ENCODE assay signal across 8 mouse cellular contexts in genomic region chr11:86992461-86992988, GRCm38 (mm10). TPM values are rescaled to one million over a fixed set of nuclear protein-coding genes. Genes with fewer than 3 reads are reported as not detected.
DNase-seq lines count a peak whose midpoint lies in the region; ATAC-seq lines count a peak whose summit lies in the region.

No protein-coding gene starts in this region.

- peak overlapping the region; percentile 88 for H3K4me2 ChIP-seq in limb, embryonic 15.5 days
- H3K4me2 ChIP-seq in stomach, embryonic 16.5 days (ENCODE audit: low read depth, low read length): peak overlapping the region; percentile 81

- H3K4me3 ChIP-seq in limb, embryonic 15.5 days: peak overlapping the region; percentile 98
- peak overlapping the region; percentile 93 for H3K4me3 ChIP-seq in stomach, embryonic 16.5 days (replicated peaks; ENCODE audit: low read length)

- peak overlapping the region; percentile 92 for H3K27ac ChIP-seq in limb, embryonic 15.5 days
- H3K27ac ChIP-seq in stomach, embryonic 16.5 days (ENCODE audit: low read length): peak overlapping the region; percentile 90; the same call in 1 of the 2 replicates

- ATAC-seq in limb, embryonic 15.5 days (ENCODE audit: insufficient number of reproducible peaks, low FRiP score, low TSS enrichment, low read depth): no peak
- ATAC-seq in stomach, embryonic 16.5 days (ENCODE audit: insufficient read depth, low FRiP score): no peak

- no peaks in the 10 kb centered on the region for H3K36me3 ChIP-seq in limb, embryonic 15.5 days
- no peaks in the 10 kb centered on the region for H3K36me3 ChIP-seq in stomach, embryonic 16.5 days (ENCODE audit: control insufficient read depth, insufficient read depth, low read length)

- no peaks in the 10 kb centered on the region for H3K27me3 ChIP-seq in limb, embryonic 15.5 days
- H3K27me3 ChIP-seq in stomach, embryonic 16.5 days (ENCODE audit: control insufficient read depth, insufficient read depth, low read length): no peaks in the 10 kb centered on the region

- peak; percentile 50 to 57 for DNase-seq in cerebellum, postnatal 25 days
- no peak for DNase-seq in cerebellum, adult 11 months
- DNase-seq in thymus, postnatal 0 days (ENCODE audit: low spot score): peak; percentile 16
- no peak for DNase-seq in thymus, adult 18-20 months
- no peak for DNase-seq in layer of hippocampus, postnatal 36 days
- no peak for DNase-seq in gastrocnemius, adult 8-10 months (ENCODE audit: low spot score in 2 of 2)

- under 1% methylated on average over 13 of the region's 13 CpGs for WGBS in limb, embryonic 15.5 days
- 6% methylated on average over 13 of the region's 13 CpGs for WGBS in stomach, embryonic 16.5 days

- H3K4me1 ChIP-seq in limb, embryonic 15.5 days: peaks cover 30% of the 10 kb centered on the region
- H3K4me1 ChIP-seq in stomach, embryonic 16.5 days (ENCODE audit: control insufficient read depth, insufficient read depth, low read length): peaks cover 10% of the 10 kb centered on the region; the same call in 1 of the 2 replicates

- H3K9ac ChIP-seq in limb, embryonic 15.5 days: peak overlapping the region; percentile 81
- peak overlapping the region; percentile 86 for H3K9ac ChIP-seq in stomach, embryonic 16.5 days (ENCODE audit: low read length)

- H3K9me3 ChIP-seq in limb, embryonic 15.5 days: no peaks in the 10 kb centered on the region
- H3K9me3 ChIP-seq in stomach, embryonic 16.5 days (replicated peaks; ENCODE audit: control insufficient read depth, low read length): no peaks in the 10 kb centered on the region

RNA-seq across cellular contexts. Expression of gene Ypel2, which starts 1.0 kb away (rescaled TPM):
- 9.5 and 9.6 TPM in 2 replicates for polyA plus RNA-seq in thymus, postnatal 0 days (2015; fragmentation: Nextera tagmentation; extraction: Ambion mirVana)
- polyA plus RNA-seq in limb, embryonic 15.5 days (2015; fragmentation: Nextera tagmentation; extraction: Ambion mirVana): 7.9 and 8.5 TPM in 2 replicates
- polyA plus RNA-seq in stomach, embryonic 16.5 days (2015; fragmentation: Nextera tagmentation; extraction: Ambion mirVana): 7.7 and 8.1 TPM in 2 replicates
- total RNA-seq in layer of hippocampus, postnatal 36 days (2021): 10 to 100 TPM; 27.5 to 29.0 TPM
- 1 to 10 TPM; 4.5 to 6.8 (median 4.9) TPM for total RNA-seq in gastrocnemius, adult 8-10 months (2022)

Comparison
In these comparisons a context has a peak if more than half of its experiments do, and no peak if none do; other contexts are left out.
1. DNase-seq: peak in cerebellum, postnatal 25 days (2 of 2) and thymus, postnatal 0 days (single experiment); none in cerebellum, adult 11 months (single experiment), thymus, adult 18-20 months (0 of 2), layer of hippocampus, postnatal 36 days (0 of 2) and gastrocnemius, adult 8-10 months (0 of 2).